Mouse (Mus musculus) heart, embryonic 13.5 days (tissue): ENCODE measurements around the gene Fmc1. TPM values are rescaled to one million over a fixed set of nuclear protein-coding genes. Genes with fewer than 3 reads are reported as not detected.

Experiments
- ATAC-seq: fragments of 200-750 bp; cut with Nextera tagmentation; 2 replicates; pipeline ENCODE4 v1.8.0; 2017; ENCODE audit warnings: moderate TSS enrichment; ENCODE audit not compliant: insufficient number of reproducible peaks, low FRiP score, low TSS enrichment; ENCODE audit errors: extremely low read depth
- H3K27ac ChIP-seq: fragments of 300-500 bp; sonication (generic); replicated peaks from 2 replicates; pipeline ENCODE4 v1.5.1; 2015; ENCODE audit warnings: moderate library complexity, mild to moderate bottlenecking, inconsistent platforms
- H3K27me3 ChIP-seq: fragments of 300-500 bp; sonication (generic); replicated peaks from 2 replicates; pipeline ENCODE4 v1.6.1; 2015; ENCODE audit warnings: mild to moderate bottlenecking, inconsistent platforms
- H3K36me3 ChIP-seq: fragments of 300-500 bp; sonication (generic); 2 replicates; pipeline ENCODE4 v1.6.1; 2015; ENCODE audit warnings: mild to moderate bottlenecking, inconsistent platforms
- H3K4me1 ChIP-seq: fragments of 300-500 bp; sonication (generic); 2 replicates; pipeline ENCODE4 v1.6.1; 2015; ENCODE audit warnings: inconsistent platforms
- H3K4me2 ChIP-seq: fragments of 300-500 bp; sonication (generic); 2 replicates; pipeline ENCODE4 v1.6.1; 2015; ENCODE audit warnings: inconsistent platforms, mild to moderate bottlenecking, moderate library complexity
- H3K4me3 ChIP-seq: fragments of 300-500 bp; sonication (generic); 2 replicates; pipeline ENCODE4 v1.5.1; 2015; ENCODE audit warnings: moderate library complexity, mild to moderate bottlenecking, inconsistent platforms
- H3K9ac ChIP-seq: fragments of 300-500 bp; sonication (generic); 2 replicates; pipeline ENCODE4 v1.6.1; 2015; ENCODE audit warnings: inconsistent platforms, mild to moderate bottlenecking, moderate library complexity
- H3K9me3 ChIP-seq: fragments of 300-500 bp; sonication (generic); 2 replicates; pipeline ENCODE4 v1.6.1; 2016; ENCODE audit warnings: inconsistent platforms
- WGBS: fragments of 180-500 bp; shearing (Covaris S2); methylation state at CpG from one replicate; pipeline ENCODE4 v1.1.7; 2015; ENCODE audit warnings: mixed read lengths; 5-methylcytosine and 5-hydroxymethylcytosine counted together
- microRNA-seq: library from miRNA; unstranded; fragments of <30 nt; microRNA quantifications from one replicate; pipeline ENCODE4, GENCODE M21; 2016
- polyA plus RNA-seq: library from polyadenylated mRNA; unstranded; fragments of >200 nt; fragmentation: Nextera tagmentation; extraction: Ambion mirVana; gene quantifications from 2 replicates; pipeline ENCODE4 v1.2.1, GENCODE M21; 2015

Gene Fmc1
- polyA plus RNA-seq, 1 experiment from 2014 or later, result 192 TPM

- Histone ChIP-seq H3K4me3 (no peak overlapping the region), H3K27me3 (no peaks in the 10 kb centered on the region), H3K27ac (no peak overlapping the region), H3K36me3 (peaks cover 76% of the 10 kb centered on the region), H3K9me3 (no peaks in the 10 kb centered on the region), H3K9ac (no peak overlapping the region), H3K4me2 (no peak overlapping the region), H3K4me1 (peaks cover 2% of the 10 kb centered on the region; the same call in 1 of the 2 replicates)
- no peak for ATAC-seq
- 76% methylated on average over 2 of the region's 2 CpGs for WGBS
Observed at GRCm38 (mm10) chr6:38576096-38576495, 42.8 kb downstream of the Fmc1 start.

GRCm38 (mm10) chr6:38580112-38580857, 47.0 kb downstream of the Fmc1 start:
- no peak overlapping the region for H3K9ac ChIP-seq
- H3K27ac ChIP-seq, result no peak overlapping the region
- H3K4me3 ChIP-seq, result no peak overlapping the region
- WGBS, result 95% methylated on average over 3 of the region's 3 CpGs
- ATAC-seq, result no peak
- H3K4me1 ChIP-seq, result peaks cover 2% of the 10 kb centered on the region; the same call in 1 of the 2 replicates
- no peaks in the 10 kb centered on the region for H3K9me3 ChIP-seq
- H3K36me3 ChIP-seq, result peaks cover 74% of the 10 kb centered on the region
- H3K4me2 ChIP-seq, result no peak overlapping the region
- no peaks in the 10 kb centered on the region for H3K27me3 ChIP-seq

- H3K36me3 ChIP-seq, result peaks cover 79% of the 10 kb centered on the region
- ATAC-seq, result no peak
- no peak overlapping the region for H3K4me3 ChIP-seq
- H3K9ac ChIP-seq, result no peak overlapping the region
- H3K9me3 ChIP-seq, result no peaks in the 10 kb centered on the region
- H3K27me3 ChIP-seq, result no peaks in the 10 kb centered on the region
- no peaks in the 10 kb centered on the region for H3K4me1 ChIP-seq
- no peak overlapping the region for H3K27ac ChIP-seq
- no peak overlapping the region for H3K4me2 ChIP-seq
- WGBS, result 84% methylated on average over 3 of the region's 3 CpGs
Observed at GRCm38 (mm10) chr6:38581711-38582110, 48.4 kb downstream of the Fmc1 start.

Small RNA genes within 50 kb of the gene (microRNA-seq; reads per million reads assigned to microRNA genes)
- not detected for gene Mir7670

Other genes starting within 250 kb of the Fmc1 start
- gene Zc3hav1l, start 234.2 kb upstream of the Fmc1 start, polyA plus RNA-seq, result 7.6 and 8.0 TPM in 2 replicates
- gene Zc3hav1, start 178.9 kb upstream of the Fmc1 start, polyA plus RNA-seq, result 8.6 and 9.0 TPM in 2 replicates
- gene Ttc26, start 152.0 kb upstream of the Fmc1 start, polyA plus RNA-seq, result 2.9 TPM in 2 replicates
- 9.0 and 9.1 TPM in 2 replicates for gene Ubn2, start 99.6 kb upstream of the Fmc1 start, polyA plus RNA-seq
- gene Luc7l2, start 17.8 kb downstream of the Fmc1 start, polyA plus RNA-seq, result 26.0 and 27.3 TPM in 2 replicates
- gene Klrg2, start 103.7 kb downstream of the Fmc1 start, polyA plus RNA-seq, result 0.07 and 0.08 TPM in 2 replicates
- 0.86 and 0.87 TPM in 2 replicates for gene Clec2l, start 129.6 kb downstream of the Fmc1 start, polyA plus RNA-seq